Mouse (Mus musculus) MEL-GATA-1-ER (cell line): ENCODE measurements around the gene Gpc3.

Source experiments
- DNase-seq: peaks from one replicate; pipeline ENCODE4 v3.0.0-alpha.2; 2012; ENCODE audit warnings: low read depth; ENCODE audit errors: extremely low read depth

The Gpc3 gene

DNA sequence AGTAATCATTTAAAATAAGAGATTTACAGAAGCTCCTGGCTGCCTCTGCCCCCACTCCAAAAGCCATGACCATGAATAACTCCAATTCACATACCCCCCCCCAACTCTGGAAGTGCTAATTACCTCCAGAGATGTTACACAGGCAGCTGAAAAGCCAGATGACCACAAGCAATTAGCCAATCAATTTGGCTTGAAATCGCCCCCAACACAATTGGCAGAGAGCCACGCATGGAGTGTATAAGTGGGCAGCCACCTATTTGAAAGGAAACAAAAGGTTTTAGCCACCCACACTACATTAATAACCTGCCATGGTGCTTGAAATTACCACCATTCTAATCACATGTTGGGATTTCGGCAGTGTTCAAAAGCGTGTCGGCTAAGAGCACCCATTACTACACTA, 55.2 kb downstream of the Gpc3 start:
- DNase-seq = no peak

DNA sequence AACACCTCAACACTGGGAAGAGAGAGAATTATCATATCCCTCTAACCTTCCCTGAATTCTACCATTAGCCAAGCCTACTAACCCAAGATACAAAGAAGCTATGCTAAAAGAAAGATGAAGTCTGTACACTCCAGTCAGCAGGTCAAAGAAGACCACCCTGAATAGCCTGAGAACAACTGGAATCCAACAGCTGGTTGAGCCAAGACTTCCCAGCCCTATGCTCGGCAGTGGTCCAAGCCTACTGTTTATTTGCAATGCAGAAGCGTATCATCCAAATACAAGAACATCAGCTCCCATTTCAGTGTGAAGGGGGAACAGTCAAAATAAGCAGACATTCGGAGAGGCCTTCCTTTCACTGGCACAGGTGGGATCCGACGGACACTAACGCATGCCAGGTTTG, 56.3 kb downstream of the Gpc3 start:
- DNase-seq = no peak

DNA sequence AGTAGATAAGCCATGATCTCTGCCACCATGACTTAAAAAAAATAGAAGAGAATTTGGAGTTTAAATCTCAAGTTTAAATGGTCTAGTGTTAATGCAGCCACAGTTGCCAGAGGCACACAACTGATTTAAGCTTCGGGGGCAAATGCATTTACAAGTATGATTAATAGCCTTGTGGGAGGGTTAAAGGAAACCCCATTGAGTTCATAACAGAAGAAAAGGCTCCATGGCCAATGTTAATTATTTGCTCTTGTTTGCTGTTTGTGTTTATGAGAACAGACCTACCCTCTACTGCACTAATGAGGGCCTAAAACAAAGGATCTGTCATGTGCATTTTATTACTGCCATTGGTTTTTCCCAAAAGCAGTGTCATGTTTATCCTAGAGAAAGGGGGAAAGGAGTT, 62.5 kb downstream of the Gpc3 start:
- no peak for DNase-seq

DNA sequence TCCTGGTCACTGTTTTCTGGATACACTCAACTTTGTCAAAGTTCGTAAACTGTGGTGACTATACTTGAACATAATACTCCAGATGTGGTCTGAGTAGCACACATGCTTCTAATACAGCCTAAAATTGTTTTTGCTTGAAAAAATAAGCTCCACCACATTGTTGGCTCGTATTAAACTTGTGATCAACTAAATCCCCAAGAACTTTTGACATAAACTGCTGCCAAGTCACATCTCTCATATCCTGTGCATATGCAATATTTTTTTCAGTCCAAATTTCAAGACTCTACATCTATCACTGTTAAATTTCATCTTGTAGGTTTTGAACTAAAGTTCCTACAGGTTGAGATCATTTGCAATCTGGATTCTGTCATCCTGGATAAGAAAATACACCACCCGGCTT, 69.1 kb downstream of the Gpc3 start:
- no peak for DNase-seq

DNA sequence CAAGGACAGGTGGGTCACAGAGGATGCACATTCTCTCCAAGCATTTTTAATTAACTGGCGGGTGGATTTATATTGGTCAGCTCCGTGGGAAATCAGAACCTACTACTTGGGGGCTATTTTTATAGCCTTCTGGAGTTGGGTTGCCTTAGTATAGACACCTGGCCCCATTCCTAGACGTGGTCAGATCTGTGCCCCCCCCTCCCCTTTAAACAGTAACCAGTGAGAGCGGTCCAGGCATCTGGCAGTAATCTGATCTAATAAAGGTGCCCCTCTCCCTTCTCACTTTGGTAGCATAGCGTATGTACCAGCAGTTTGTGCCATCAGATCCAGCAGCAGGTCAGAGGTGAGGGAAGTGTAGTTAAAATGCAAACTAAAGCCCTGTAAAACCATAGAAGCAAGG, 76.5 kb downstream of the Gpc3 start:
- DNase-seq = no peak

DNA sequence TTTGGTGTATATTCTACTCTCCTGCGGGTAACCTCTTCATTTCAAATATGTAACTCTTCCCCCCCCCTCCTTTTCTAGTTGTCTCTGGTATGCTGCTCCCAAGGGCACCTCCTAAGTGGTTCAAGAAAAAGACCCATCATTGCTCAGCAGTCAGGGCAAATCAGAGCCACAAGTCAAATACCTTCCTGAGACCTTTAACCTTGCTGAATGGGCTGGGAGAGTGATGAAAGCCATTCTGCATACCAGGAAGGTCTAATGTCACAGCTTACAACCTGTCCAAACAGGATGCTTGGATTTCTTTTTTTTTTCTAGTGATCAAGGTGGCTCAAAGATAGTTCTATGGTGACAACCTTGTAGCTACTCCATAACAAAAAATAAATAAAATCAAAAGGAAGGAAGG, 80.0 kb downstream of the Gpc3 start:
- DNase-seq = no peak

DNA sequence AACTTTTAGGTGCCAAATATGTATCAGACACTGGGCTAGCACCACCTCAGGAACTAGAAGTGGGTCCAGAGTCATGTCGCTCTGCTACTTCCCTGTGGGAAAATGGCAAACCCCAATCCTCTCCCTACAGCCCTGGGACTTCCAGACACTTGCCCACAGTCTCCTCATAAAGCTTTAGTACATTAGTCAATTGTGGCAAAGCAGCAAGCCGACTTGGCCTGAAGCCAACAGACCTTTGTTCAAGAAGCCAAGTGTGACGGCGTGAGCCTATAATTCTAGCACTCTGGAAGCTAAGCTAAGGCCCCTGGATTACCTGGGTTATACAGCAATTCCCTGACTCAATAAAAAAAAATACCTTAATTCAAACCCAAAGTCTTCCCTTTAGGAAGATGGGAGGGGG, 80.7 kb downstream of the Gpc3 start:
- DNase-seq = no peak

DNA sequence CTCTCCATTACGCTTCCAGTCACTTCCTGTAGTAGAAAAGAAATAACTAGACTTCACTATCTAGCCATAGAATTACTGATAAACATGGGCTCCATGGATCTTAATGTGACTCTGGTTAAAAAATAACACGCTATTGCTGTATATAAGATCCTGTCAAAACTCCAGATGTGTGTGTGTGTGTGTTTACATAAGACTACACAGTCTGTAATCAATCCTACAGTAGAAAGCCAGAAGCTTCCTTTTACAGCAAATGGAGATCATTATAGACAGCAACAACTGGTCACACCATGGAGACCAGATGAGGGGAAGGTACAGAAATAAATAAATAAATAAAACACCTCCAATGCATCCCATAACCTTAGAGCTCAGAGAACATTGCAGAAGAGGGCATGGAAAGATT, 81.6 kb downstream of the Gpc3 start:
- DNase-seq = no peak

DNA sequence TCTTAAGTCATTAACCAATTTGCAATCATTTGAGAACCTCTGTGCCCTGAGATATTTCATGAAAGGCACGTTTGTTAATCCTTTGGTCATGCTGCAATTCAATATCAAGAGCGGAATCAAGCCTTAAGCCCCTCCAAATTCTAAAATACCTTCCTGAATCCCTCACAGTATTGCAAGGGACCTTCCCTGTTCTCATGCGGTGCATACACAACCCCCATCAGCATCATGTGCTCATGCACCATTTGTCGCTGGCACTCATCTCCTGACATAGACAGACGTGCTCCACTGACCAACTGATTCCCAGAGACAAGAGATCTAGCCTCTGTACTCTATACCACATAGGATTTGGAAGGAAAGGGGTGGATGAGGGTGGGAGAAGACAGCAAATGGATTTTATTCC, 87.7 kb downstream of the Gpc3 start:
- no peak for DNase-seq

DNA sequence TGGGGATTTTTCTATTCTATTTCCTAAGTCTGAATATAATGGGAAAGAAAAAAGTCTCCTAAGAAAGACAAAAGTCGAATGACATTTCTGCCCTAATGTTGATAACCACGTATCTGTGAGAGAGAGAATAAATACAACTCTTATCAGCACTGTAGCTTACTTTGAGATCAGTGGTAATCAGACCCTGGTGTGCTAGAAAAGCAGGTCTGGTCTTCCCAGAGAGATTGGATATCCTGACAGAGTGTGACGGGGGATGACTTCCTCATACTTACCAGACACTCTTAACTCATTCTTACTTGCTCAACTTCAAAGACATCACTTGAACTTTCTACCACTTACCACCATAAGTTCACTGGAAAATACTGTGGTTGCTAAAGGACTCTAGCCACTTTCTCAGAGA, 88.6 kb downstream of the Gpc3 start:
- DNase-seq = no peak

DNA sequence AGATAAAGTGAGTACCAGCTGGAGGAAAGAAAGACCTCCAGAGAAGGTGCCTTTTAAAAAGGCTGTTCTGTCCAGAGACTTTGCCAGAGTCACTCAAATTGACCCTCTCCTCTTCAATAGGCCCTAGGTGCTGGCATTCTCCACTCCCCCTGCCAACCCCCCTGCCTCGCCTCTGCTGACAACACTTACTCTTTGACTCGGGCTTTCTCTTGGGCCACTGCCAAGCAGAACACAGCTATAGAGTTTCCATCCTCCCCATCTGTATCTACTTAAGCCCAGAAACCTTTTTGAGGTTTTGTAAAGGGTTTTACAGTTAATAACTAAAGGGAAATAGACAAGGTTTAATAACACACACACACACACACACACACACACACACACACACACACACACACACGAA, 99.2 kb downstream of the Gpc3 start:
- no peak for DNase-seq

DNA sequence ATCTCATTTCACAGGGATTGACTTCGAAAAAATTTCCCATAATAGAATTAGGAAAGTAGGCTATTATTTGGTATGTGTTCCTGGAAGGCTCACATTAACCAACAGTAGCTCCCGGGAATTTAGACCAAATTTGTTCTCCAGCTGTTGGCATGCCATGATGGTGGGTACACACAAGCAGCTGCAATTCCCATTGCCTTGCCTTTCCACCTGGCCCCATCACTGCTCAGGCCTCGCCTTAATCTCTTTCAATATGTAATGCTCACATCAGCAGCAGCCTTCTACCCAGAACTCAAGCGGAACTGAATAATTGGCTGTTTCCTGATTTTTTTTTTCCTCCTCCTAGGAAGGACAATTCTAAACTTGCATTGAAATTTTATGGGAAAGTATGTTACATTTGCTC, 102.6 kb downstream of the Gpc3 start:
- no peak for DNase-seq

DNA sequence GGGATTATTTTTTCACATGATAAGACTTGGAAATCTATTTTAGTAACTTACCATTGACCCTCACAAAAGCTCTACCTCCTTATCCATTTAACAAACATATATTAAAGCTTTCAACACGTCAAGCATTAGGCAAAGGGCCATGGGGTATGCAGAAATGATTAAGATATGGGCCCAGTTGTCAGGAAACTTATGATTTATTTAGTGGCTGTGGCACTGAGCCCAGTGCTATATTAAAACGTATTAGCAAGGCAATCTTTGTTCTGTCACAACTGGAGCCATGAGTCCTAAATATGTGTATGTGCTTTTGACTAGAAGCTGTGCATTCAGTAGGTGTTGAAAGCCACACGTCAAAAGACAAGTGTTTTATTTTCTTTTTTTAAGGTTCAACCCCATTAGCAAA, 109.9 kb downstream of the Gpc3 start:
- DNase-seq = no peak

DNA sequence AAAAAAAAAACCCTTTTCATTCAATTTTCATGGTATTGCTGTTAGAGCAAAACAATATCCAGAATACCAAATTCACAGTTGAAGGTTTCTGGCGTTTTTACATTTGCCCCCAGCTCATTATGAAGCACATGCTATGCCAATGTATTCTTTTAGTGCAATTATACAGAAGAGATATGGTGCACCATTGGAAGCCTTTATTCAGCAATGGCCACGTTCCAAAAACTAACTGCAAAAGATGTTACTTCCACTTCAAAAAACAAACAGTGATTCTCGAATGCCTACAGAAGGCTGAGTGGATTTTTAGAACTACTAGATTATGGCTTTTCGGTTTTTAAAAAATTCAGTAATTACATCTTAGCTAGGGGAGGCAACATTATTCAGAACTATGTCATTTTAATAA, 124.3 kb downstream of the Gpc3 start:
- no peak for DNase-seq

DNA sequence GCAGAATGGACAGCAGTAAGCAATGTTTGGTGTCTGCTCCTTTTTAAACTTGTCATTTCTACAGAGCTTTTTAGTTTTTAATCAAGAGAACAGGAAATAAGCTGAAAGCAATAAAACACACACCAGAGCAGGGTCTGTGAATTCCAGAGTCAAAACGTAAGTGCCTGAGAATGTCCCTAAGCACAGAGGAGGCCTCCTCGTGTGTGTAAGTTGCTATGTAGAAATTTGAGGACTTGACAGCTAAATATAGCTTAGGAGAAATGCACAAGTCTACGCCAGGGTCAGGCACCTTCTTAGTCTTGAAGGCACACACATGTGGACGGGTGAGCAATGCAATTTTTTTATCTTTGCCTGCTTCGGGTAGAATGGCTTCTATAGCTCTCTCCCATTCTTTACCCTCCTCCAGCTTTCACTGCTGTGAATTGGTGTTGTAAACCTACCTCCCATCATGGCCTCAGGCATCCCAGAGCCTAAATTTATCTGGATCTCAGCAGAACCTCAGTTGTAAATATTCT, 158.6 kb downstream of the Gpc3 start:
- no peak for DNase-seq

DNA sequence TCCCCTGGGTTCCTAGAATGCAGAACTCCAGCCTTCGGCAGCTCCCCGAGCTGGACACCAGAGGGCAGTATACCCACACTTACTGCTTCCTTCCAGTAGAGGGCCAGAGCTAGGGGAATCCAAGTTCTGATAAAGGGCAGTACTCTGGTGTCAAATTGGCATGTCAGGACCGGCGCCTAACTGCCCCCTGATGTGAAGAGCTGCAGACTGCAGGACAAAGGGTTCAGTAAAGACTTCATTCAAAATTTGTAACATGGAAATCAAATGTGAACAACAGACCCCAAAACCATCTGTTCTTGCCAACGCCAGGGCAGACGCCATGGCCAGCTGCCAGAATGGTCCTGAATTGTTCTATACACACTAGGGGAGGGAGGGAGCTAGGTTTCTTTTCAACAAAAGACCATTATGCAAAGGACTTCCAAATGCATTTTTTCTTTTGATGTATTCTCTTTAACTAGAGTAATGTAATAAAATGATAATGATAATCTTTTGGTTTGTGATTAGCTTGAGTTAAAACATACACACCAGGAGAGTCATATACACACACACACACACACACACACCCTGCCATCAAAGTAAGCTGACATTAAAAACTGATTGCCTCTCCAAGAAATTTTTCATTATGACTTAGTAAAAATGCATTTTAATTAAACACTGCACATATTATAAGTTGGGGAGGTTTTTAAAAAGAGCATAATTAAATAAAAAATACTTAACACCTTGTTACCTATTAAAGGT, 160.1 kb downstream of the Gpc3 start:
- peak; percentile 27 for DNase-seq

DNA sequence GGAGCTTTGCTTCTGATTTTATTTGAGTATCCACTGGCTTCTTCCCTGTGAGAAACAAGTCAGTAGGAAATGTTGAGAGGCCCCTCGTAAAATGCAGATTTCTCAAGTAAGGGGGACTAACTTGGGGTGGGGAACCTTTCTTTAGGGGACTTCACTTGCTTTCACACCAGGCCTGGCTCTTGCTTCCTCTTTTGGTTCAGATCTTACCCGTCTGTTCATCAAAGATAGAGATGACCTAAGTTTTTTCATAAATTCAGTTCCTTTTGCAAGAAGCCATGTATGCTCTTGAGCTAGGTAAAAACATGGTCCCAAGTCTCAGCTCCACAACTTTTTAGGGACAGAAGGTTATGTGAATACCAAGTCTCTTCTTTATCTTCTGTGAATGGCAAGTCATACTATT, 164.6 kb downstream of the Gpc3 start:
- peak; percentile 62 for DNase-seq

DNA sequence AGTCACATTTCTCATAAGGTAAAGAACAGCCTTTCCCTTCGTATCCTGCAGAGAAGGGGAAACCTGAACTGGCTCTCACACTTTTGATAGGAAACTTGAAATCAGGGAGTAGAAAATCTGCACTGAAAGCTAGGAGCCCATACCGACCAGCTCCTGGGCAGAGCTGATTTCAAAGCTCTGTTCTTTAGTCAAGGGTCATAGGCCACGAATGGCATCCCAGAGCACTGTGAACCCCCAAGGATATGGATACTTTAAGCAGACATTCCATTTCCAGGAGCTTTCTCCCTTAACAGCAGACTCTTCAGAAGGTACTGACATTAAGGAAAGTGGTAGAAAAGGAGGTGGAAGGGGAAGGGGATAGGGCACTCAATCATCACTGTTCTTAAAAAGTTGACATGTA, 165.3 kb downstream of the Gpc3 start:
- DNase-seq = no peak

DNA sequence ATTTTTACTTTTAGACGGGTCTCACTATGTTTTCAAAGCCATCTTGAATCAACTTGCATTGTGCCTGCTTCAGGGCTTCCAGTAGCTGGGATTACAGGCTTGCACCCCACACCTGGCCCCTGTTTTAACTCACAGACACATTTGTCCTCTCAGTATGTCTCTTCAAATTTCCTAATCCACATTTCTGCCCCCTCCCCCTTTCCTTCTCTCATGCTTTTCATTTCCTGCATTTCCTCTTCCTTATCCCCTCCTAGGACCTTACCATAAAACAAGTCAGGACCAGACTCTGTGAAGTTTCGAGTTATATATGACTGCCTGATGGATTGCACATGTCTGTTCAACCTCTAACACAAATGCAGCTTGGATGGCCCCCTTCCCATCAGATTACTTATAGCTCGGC, 167.2 kb downstream of the Gpc3 start:
- DNase-seq = no peak

DNA sequence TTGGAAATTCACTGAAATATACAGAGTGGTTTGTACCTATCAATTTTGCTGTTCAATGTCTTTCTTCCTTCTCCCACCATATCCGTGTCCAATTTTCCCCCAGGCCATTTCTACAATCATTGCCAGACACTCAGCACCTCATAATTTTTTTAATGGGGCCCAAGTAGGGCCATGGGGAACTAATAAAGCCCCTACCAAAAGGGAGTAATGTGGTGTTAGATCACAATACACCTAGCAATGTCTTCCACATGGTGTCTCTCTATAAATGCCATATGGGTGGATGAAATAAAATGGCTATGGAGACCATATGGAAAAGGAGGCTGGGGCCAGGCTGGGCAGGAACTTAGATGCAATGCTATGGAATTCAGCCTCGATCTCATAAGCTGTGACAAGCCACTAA, 168.8 kb downstream of the Gpc3 start:
- DNase-seq = no peak

DNA sequence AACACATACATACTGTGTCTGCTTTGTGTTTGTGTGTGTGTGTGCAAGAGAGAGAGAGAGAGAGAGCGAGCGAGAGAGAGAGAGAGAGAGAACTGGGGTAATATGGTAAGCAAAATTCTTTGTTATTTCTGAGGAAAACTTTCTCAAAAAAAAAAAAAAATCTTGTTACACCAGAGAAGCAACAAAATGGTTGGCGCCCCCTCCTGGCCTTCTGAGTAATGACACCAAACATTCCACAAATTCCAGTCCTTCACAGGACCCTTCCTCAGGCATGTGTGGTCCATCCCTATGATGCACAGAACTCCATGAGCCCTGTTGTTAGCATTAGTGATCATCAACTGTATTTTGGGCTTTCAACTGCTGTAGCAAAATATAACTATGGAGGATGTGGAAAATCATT, 172.0 kb downstream of the Gpc3 start:
- no peak for DNase-seq

DNA sequence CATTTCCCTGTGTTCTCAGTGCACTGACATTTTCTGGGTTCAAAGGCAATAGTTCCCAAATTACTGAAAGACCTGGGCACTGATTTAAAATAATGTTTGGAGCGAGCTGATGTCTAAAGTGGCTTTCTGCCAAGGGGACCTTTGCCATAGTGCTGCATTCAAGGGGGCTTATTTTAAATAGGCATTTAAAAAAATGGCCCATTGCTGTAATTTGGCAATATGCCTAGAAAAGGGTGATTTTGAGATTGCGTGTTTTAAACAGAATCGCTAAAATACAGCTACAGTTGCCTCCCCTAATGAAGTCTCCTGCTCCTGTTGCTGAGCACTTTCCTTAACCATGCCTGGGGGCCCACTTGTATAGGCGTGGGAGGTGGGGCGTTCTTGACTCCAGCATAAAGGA, 174.3 kb downstream of the Gpc3 start:
- DNase-seq = no peak

DNA sequence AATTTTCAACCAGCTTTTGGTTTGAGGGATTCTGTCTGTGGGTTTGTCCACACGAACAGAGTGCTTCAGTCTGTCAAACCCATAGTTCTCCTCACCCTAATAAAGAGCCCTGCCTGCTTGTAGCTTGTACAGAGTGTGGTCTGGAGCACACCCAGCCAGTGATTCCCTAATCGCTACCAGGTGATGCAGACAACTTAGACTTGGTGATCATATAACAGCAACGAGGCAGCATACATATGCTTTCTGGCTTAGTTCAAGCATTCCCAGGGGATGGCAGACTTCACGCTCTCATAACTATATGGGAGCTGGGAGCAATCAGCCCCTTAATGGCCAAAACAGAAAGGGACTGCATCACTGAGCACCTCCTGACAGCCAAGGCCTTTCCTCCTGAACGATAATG, 188.1 kb downstream of the Gpc3 start:
- DNase-seq = no peak

DNA sequence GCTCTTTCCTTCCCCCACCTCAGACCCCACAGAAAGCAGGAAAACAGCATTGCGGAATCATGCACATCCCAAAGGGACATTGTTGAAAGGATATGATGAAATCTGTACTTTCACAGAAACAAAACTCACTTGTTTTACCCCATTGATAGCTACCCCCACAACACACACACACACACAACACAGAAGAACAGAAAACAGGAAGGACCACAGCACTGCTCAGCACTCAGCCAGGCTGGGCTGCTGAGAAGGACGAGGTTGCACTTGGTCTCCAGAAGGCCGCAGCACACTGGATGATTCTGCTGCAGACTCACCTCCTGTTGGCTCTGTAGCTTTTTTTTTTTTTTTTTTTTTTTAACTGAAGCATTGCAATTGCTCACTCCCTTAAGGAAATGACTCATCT, 193.9 kb downstream of the Gpc3 start:
- no peak for DNase-seq
